Mouse (Mus musculus) kidney, adult 10 weeks (tissue): ENCODE results near the gene Ift52. TPM values are rescaled to one million over a fixed set of nuclear protein-coding genes. Genes with fewer than 3 reads are reported as not detected.

Source experiments
- polyA plus RNA-seq: library from polyadenylated mRNA; stranded (reverse); fragments of 350-450 nt; fragmentation: Illumina TruSeq; extraction: RNeasy Lipid Tissue Mini Kit (QIAGEN cat#74804); gene quantifications from one replicate; pipeline ENCODE4 v1.2.3, GENCODE M21; 2014; ENCODE audit warnings: low read depth, low replicate concordance

The Ift52 gene
- 115 TPM for polyA plus RNA-seq

GRCm38 (mm10) chr2:163016916-163017743, at the start of gene Ift52:
Gene Ift52, plus strand, starts transcription at chr2:163017354.

GRCm38 (mm10) chr2:162987218-162987617, 29.9 kb upstream of the Ift52 start, which contains the start of gene Sgk2:
Gene Sgk2, plus strand, starts transcription at chr2:162987330.

GRCm38 (mm10) chr2:163054335-163054840, 37.2 kb downstream of the Ift52 start, which contains the start of gene Mybl2:
Gene Mybl2, plus strand, starts transcription at chr2:163054687.

GRCm38 (mm10) chr2:163087728-163088127, 70.6 kb downstream of the Ift52 start, which contains the start of gene Gtsf1l:
Gene Gtsf1l, minus strand, starts transcription at chr2:163087855.

Other genes with a start within 250 kb of the Ift52 start
- gene Srsf6, start 85.8 kb upstream of the Ift52 start, polyA plus RNA-seq: 136 TPM
- gene L3mbtl1, start 73.9 kb upstream of the Ift52 start, polyA plus RNA-seq: not detected
- 70.6 TPM for gene Sgk2, start 30.0 kb upstream of the Ift52 start, polyA plus RNA-seq
- gene Mybl2, start 37.3 kb downstream of the Ift52 start, polyA plus RNA-seq: not detected
- not detected for gene Gtsf1l, start 70.5 kb downstream of the Ift52 start, polyA plus RNA-seq
- 0.28 TPM for gene Tox2, start 185.8 kb downstream of the Ift52 start, polyA plus RNA-seq